Mouse (Mus musculus): ENCODE measurements at regions not wholly inside any gene's neighbourhood (a gene's known extent, or its start where the extent isn't known, plus 50 kb on each side); places are given as distances from the start of the nearest gene placed in this dataset.

GRCm38 (mm10) chr10:96520995-96521760 is 95.6 kb upstream of the Btg1 start:
- no peaks in the 10 kb centered on the region for H3K36me3 ChIP-seq
- 66% methylated on average over 8 of the region's 8 CpGs for WGBS
- H3K4me3 ChIP-seq, result no peak overlapping the region
- no peaks in the 10 kb centered on the region for H3K27me3 ChIP-seq (ENCODE audit: insufficient read depth, poor library complexity, severe bottlenecking)
- H3K27ac ChIP-seq, result no peak overlapping the region
- no peaks in the 10 kb centered on the region for H3K9me3 ChIP-seq
- peaks cover 11% of the 10 kb centered on the region for H3K4me1 ChIP-seq
- DNase-seq (ENCODE audit: low spot score), result no peak

DNA sequence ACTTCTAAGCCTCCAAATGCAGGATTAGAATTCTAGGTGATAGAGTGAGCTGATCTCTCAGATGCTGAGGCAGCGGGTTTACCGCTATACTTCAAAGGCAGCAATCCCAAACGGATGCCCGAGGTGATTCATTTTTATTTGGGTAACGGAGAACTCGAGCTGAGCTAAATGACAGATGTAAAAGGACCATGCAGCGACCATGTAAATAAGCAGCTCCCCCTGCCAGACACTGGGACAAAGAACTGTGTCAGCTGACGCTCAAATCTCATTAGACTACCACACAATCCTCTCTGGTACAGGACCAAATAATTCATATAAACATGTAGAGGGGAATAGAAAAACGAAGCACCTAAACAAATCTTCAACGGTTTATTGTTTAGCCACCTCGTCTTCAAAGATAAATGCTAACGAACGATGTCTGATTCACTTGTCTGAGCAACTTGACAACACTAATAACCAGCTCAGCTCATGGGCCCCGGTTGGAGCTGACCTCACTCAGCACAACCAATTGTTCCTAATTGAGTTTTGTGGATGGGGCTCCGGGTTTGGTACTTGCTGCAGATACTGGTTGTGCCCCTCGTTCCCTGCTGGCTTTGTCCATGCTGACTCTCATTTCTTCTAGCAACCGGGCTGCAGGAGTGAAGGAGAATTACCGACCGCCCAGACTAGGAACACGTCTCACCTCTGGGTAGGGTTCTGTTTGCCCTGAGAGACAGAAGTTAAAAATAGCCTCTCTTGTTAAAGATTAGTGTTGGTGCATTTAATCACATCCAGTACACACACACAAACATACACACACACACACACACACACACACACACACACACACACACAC is 92.6 kb upstream of the Btg1 start:
- Histone ChIP-seq H3K4me1 (peaks cover 11% of the 10 kb centered on the region), H3K4me3 (no peak overlapping the region), H3K27me3 (ENCODE audit: insufficient read depth, poor library complexity, severe bottlenecking) (no peaks in the 10 kb centered on the region), H3K27ac (0 out of 2 replicates have a peak overlapping the region, but pooled peaks have one; percentile 53), H3K9me3 (no peaks in the 10 kb centered on the region), H3K36me3 (no peaks in the 10 kb centered on the region)
- 63% methylated on average over 20 of the region's 20 CpGs for WGBS
- DNase-seq (ENCODE audit: low spot score), result no peak

DNA sequence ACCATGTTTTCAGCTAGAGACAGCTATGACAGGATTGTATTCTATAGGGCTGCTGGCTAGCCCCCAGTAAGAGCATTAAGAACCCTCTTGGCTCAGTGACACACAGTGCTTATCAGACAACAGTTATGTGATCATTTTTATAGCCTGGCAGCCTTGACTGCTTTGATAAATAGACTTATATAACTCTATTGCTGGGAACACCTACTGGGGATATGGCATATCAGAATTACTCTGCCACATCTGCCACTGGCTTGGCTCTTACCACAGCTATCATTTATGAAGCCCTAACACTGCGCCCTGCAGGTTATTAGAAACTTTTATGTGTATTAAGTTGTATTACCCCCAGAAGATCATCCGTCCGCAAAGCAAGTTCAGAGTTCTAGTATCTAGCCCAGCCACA is 88.9 kb upstream of the Btg1 start:
- Histone ChIP-seq H3K4me1 (0 out of 2 replicates have a peak, but pooled peaks cover 6% of the 10 kb centered on the region), H3K36me3 (no peaks in the 10 kb centered on the region), H3K4me3 (no peak overlapping the region), H3K27ac (no peak overlapping the region), H3K9me3 (no peaks in the 10 kb centered on the region), H3K27me3 (ENCODE audit: insufficient read depth, poor library complexity, severe bottlenecking) (no peaks in the 10 kb centered on the region)
- 94% methylated on average over 3 of the region's 3 CpGs for WGBS
- no peak for DNase-seq (ENCODE audit: low spot score)

GRCm38 (mm10) chr10:96534547-96535124 is 82.2 kb upstream of the Btg1 start:
- 93% methylated on average over 7 of the region's 7 CpGs for WGBS
- H3K4me3 ChIP-seq, result no peak overlapping the region

GRCm38 (mm10) chr10:96535461-96535860 is 81.3 kb upstream of the Btg1 start:
- DNase-seq (ENCODE audit: low spot score), result no peak
- H3K36me3 ChIP-seq, result no peaks in the 10 kb centered on the region
- 30% methylated on average over 9 of the region's 9 CpGs for WGBS
- no peak overlapping the region for H3K27ac ChIP-seq
- no peaks in the 10 kb centered on the region for H3K9me3 ChIP-seq
- H3K4me1 ChIP-seq, result no peaks in the 10 kb centered on the region
- no peak overlapping the region for H3K4me3 ChIP-seq
- no peaks in the 10 kb centered on the region for H3K27me3 ChIP-seq (ENCODE audit: insufficient read depth, poor library complexity, severe bottlenecking)

More at GRCm38 (mm10) chr10:96534547-96535124, 82.2 kb upstream of the Btg1 start:
- DNase-seq (ENCODE audit: low spot score), result no peak
- H3K27ac ChIP-seq, result no peak overlapping the region
- H3K4me1 ChIP-seq, result no peaks in the 10 kb centered on the region
- H3K27me3 ChIP-seq (ENCODE audit: insufficient read depth, poor library complexity, severe bottlenecking), result no peaks in the 10 kb centered on the region
- no peaks in the 10 kb centered on the region for H3K9me3 ChIP-seq
- no peaks in the 10 kb centered on the region for H3K36me3 ChIP-seq

DNA sequence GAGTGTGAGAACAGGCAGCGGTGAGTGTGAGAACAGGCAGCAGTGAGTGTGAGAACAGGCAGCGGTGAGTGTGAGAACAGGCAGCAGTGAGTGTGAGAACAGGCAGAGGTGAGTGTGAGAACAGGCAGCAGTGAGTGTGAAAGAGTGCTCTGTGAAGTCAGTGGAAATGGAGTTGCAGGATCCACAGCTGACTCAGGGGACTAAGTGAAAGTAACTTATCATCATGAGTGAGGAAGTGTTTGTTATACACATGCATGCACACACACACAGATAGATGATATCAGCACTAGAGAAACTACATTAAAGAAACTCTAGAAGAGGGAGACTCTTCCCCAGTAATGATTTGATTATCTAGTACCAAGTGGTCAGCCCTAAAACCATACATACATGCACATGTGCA is 76.0 kb upstream of the Btg1 start:
- H3K27ac ChIP-seq, result no peak overlapping the region
- 94% methylated on average over 2 of the region's 2 CpGs for WGBS
- no peaks in the 10 kb centered on the region for H3K9me3 ChIP-seq
- H3K4me3 ChIP-seq, result no peak overlapping the region
- no peak for DNase-seq (ENCODE audit: low spot score)
- H3K27me3 ChIP-seq (ENCODE audit: insufficient read depth, poor library complexity, severe bottlenecking), result no peaks in the 10 kb centered on the region
- no peaks in the 10 kb centered on the region for H3K4me1 ChIP-seq
- no peaks in the 10 kb centered on the region for H3K36me3 ChIP-seq

- H3K27ac ChIP-seq, result no peak overlapping the region
- no peak overlapping the region for H3K4me3 ChIP-seq
- H3K36me3 ChIP-seq, result no peaks in the 10 kb centered on the region
- WGBS, result 88% methylated on average over 6 of the region's 6 CpGs
- H3K27me3 ChIP-seq (ENCODE audit: insufficient read depth, poor library complexity, severe bottlenecking), result no peaks in the 10 kb centered on the region
- no peak for DNase-seq (ENCODE audit: low spot score)
- peaks cover 3% of the 10 kb centered on the region for H3K4me1 ChIP-seq
- no peaks in the 10 kb centered on the region for H3K9me3 ChIP-seq
These were observed 71.5 kb upstream of the Btg1 start for GRCm38 (mm10) chr10:96545312-96545711.

GRCm38 (mm10) chr10:96545761-96546388 is 70.9 kb upstream of the Btg1 start:
- no peak for DNase-seq (ENCODE audit: low spot score)
- Histone ChIP-seq H3K9me3 (no peaks in the 10 kb centered on the region), H3K27ac (no peak overlapping the region), H3K4me1 (peaks cover 5% of the 10 kb centered on the region), H3K27me3 (ENCODE audit: insufficient read depth, poor library complexity, severe bottlenecking) (no peaks in the 10 kb centered on the region), H3K36me3 (no peaks in the 10 kb centered on the region), H3K4me3 (no peak overlapping the region)
- WGBS, result 81% methylated on average over 2 of the region's 2 CpGs

- WGBS, result 73% methylated on average over 2 of the region's 2 CpGs
These were observed 67.2 kb upstream of the Btg1 start for GRCm38 (mm10) chr10:96549651-96550050.

DNA sequence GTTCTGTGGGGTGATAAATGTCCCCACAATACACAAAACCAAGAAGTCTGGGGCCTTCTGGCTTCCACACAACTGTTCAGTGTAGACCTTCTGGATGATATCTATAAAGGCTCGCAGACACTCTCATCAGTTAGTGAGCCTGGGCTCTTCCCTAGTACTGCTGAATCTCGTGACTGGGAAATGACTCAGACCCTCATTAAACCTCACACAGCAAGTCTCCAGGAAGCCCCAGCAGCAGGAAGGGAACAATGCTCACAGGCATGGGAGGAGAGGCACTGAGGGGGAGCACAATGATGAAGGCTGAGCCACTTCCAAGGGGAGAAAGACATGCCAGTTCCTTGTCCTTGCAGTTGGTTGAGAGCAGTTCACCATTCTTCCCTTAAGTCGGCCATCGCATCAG is 66.5 kb upstream of the Btg1 start:
- WGBS, result 73% methylated on average over 4 of the region's 4 CpGs
- Histone ChIP-seq H3K4me1 (peaks cover 5% of the 10 kb centered on the region), H3K4me3 (no peak overlapping the region), H3K9me3 (no peaks in the 10 kb centered on the region), H3K36me3 (no peaks in the 10 kb centered on the region), H3K27me3 (ENCODE audit: insufficient read depth, poor library complexity, severe bottlenecking) (no peaks in the 10 kb centered on the region), H3K27ac (no peak overlapping the region)
- DNase-seq (ENCODE audit: low spot score), result no peak

More at GRCm38 (mm10) chr10:96549651-96550050, 67.2 kb upstream of the Btg1 start:
- Histone ChIP-seq H3K4me3 (no peak overlapping the region), H3K4me1 (peaks cover 5% of the 10 kb centered on the region), H3K27ac (no peak overlapping the region), H3K36me3 (no peaks in the 10 kb centered on the region), H3K9me3 (no peaks in the 10 kb centered on the region), H3K27me3 (ENCODE audit: insufficient read depth, poor library complexity, severe bottlenecking) (no peaks in the 10 kb centered on the region)
- no peak for DNase-seq (ENCODE audit: low spot score)

GRCm38 (mm10) chr10:96557336-96557735 is 59.5 kb upstream of the Btg1 start:
- no peaks in the 10 kb centered on the region for H3K9me3 ChIP-seq
- no peak overlapping the region for H3K27ac ChIP-seq
- H3K4me1 ChIP-seq, result no peaks in the 10 kb centered on the region
- no peaks in the 10 kb centered on the region for H3K36me3 ChIP-seq
- 82% methylated on average over 1 of the region's 2 CpGs for WGBS
- no peak overlapping the region for H3K4me3 ChIP-seq
- H3K27me3 ChIP-seq (ENCODE audit: insufficient read depth, poor library complexity, severe bottlenecking), result no peaks in the 10 kb centered on the region
- no peak for DNase-seq (ENCODE audit: low spot score)

GRCm38 (mm10) chr10:96565343-96565742 is 51.5 kb upstream of the Btg1 start:
- no peaks in the 10 kb centered on the region for H3K9me3 ChIP-seq
- 0 out of 2 replicates have a peak, but pooled peaks cover 3% of the 10 kb centered on the region for H3K36me3 ChIP-seq
- H3K4me1 ChIP-seq, result 0 out of 2 replicates have a peak, but pooled peaks cover 5% of the 10 kb centered on the region
- H3K27me3 ChIP-seq (ENCODE audit: insufficient read depth, poor library complexity, severe bottlenecking), result no peaks in the 10 kb centered on the region
- no peak overlapping the region for H3K4me3 ChIP-seq
- no peak overlapping the region for H3K27ac ChIP-seq
- DNase-seq (ENCODE audit: low spot score), result no peak
